Mouse (Mus musculus) C2C12 (cell line): ENCODE results near the gene Selenom. TPM values are rescaled to one million over a fixed set of nuclear protein-coding genes. Genes with fewer than 3 reads are reported as not detected.

Experiments
- H3K27me3 ChIP-seq: one replicate; pipeline ENCODE4 v1.6.1; 2011; ENCODE audit not compliant: control insufficient read depth, insufficient read depth, insufficient read length
- H3K36me3 ChIP-seq: one replicate; pipeline ENCODE4 v1.6.1; 2011; ENCODE audit not compliant: control insufficient read depth, insufficient read depth
- H3K4me3 ChIP-seq: one replicate; pipeline ENCODE4 v1.5.1; 2011; ENCODE audit warnings: mild to moderate bottlenecking, control low read depth; ENCODE audit not compliant: poor library complexity, insufficient read depth, severe bottlenecking
- H3K79me2 ChIP-seq: one replicate; pipeline ENCODE4 v1.6.1; 2011; ENCODE audit not compliant: control insufficient read depth, insufficient read depth
- H3K79me3 ChIP-seq: one replicate; pipeline ENCODE4 v1.6.1; 2011; ENCODE audit warnings: low read depth, control low read depth
- H3ac ChIP-seq: one replicate; pipeline ENCODE3; 2011; ENCODE audit warnings: low read depth; ENCODE audit not compliant: control insufficient read depth, insufficient read length
- CEBPB ChIP-seq: IDR thresholded peaks from one replicate; pipeline ENCODE4 v1.6.1; 2011; ENCODE audit warnings: low read depth, mild to moderate bottlenecking, control low read depth, moderate library complexity
- CTCF ChIP-seq: IDR thresholded peaks from one replicate; pipeline ENCODE4 v1.5.1; 2011; ENCODE audit not compliant: control insufficient read depth, insufficient read depth, insufficient read length
- FOSL1 ChIP-seq: IDR thresholded peaks from one replicate; pipeline ENCODE4 v1.8.0; 2011; ENCODE audit warnings: mild to moderate bottlenecking, low read length; ENCODE audit not compliant: poor library complexity, insufficient read depth, severe bottlenecking
- MAX ChIP-seq: IDR thresholded peaks from one replicate; pipeline ENCODE4 v1.6.1; 2011; ENCODE audit warnings: mild to moderate bottlenecking, control low read depth
- MYOD1 ChIP-seq: IDR thresholded peaks from one replicate; pipeline ENCODE4 v1.6.1; 2011; ENCODE audit warnings: low read depth; ENCODE audit not compliant: control insufficient read depth, insufficient read length
- MYOG ChIP-seq: IDR thresholded peaks from one replicate; pipeline ENCODE4 v1.6.1; 2011; ENCODE audit not compliant: control insufficient read depth, insufficient read length; ENCODE audit errors: extremely low read depth
- USF1 ChIP-seq: IDR thresholded peaks from one replicate; pipeline ENCODE4 v1.6.1; 2011; ENCODE audit warnings: low read depth, mild to moderate bottlenecking, control low read depth, moderate library complexity
- polyA plus RNA-seq: library from polyadenylated mRNA; unstranded; fragments of >200 nt; fragmentation: generic; extraction: Trizol; gene quantifications from one replicate; pipeline ENCODE4 v1.2.1, GENCODE M21; 2012; ENCODE audit warnings: missing spikeins

Selenom gene
- polyA plus RNA-seq, 1 experiment, result 77.0 TPM

- TF ChIP-seq MYOG (no peak), CEBPB (no peak), MAX (no peak), FOSL1 (no peak), CTCF (no peak), MYOD1 (no peak), USF1 (no peak)
- H3ac ChIP-seq, result no peak overlapping the region
- H3K27me3 ChIP-seq, result no peaks in the 10 kb centered on the region
- peaks cover 68% of the 10 kb centered on the region for H3K36me3 ChIP-seq
- no peaks in the 10 kb centered on the region for H3K79me3 ChIP-seq
- H3K79me2 ChIP-seq, result no peaks in the 10 kb centered on the region
- H3K4me3 ChIP-seq, result no peak overlapping the region
Measured at GRCm38 (mm10) chr11:3520919-3521318, 6.4 kb downstream of the Selenom start.

- peaks cover 74% of the 10 kb centered on the region for H3K36me3 ChIP-seq
- TF ChIP-seq CTCF, result no peak
- H3K79me3 ChIP-seq, result no peaks in the 10 kb centered on the region
Measured at GRCm38 (mm10) chr11:3521339-3522224, 7.1 kb downstream of the Selenom start.

GRCm38 (mm10) chr11:3522285-3523000 is 8.0 kb downstream of the Selenom start:
- Histone ChIP-seq H3K36me3 (peaks cover 82% of the 10 kb centered on the region), H3ac (no peak overlapping the region), H3K79me3 (no peaks in the 10 kb centered on the region), H3K27me3 (no peaks in the 10 kb centered on the region), H3K79me2 (no peaks in the 10 kb centered on the region), H3K4me3 (peak overlapping the region; percentile 6)
- TF ChIP-seq CEBPB, result no peak
- TF ChIP-seq FOSL1, result no peak
- no peak for TF ChIP-seq MYOD1
- no peak for TF ChIP-seq CTCF
- no peak for TF ChIP-seq USF1
- TF ChIP-seq MYOG, result no peak
- TF ChIP-seq MAX, result no peak

More at GRCm38 (mm10) chr11:3521339-3522224, 7.1 kb downstream of the Selenom start:
- no peaks in the 10 kb centered on the region for H3K79me2 ChIP-seq
- no peak overlapping the region for H3K4me3 ChIP-seq
- no peak overlapping the region for H3ac ChIP-seq
- H3K27me3 ChIP-seq, result no peaks in the 10 kb centered on the region

GRCm38 (mm10) chr11:3523840-3524582 is 9.5 kb downstream of the Selenom start:
- H3ac ChIP-seq, result no peak overlapping the region
- no peaks in the 10 kb centered on the region for H3K79me2 ChIP-seq
- no peaks in the 10 kb centered on the region for H3K27me3 ChIP-seq
- peaks cover 94% of the 10 kb centered on the region for H3K36me3 ChIP-seq
- no peak overlapping the region for H3K4me3 ChIP-seq
- TF ChIP-seq CTCF (no peak), MYOD1 (no peak), CEBPB (no peak)
- H3K79me3 ChIP-seq, result no peaks in the 10 kb centered on the region

- H3K79me2 ChIP-seq, result no peaks in the 10 kb centered on the region
- H3ac ChIP-seq, result no peak overlapping the region
- TF ChIP-seq CTCF (no peak), FOSL1 (no peak), CEBPB (no peak), MYOG (no peak), MYOD1 (no peak), USF1 (no peak), MAX (no peak)
- peaks cover 95% of the 10 kb centered on the region for H3K36me3 ChIP-seq
- H3K79me3 ChIP-seq, result no peaks in the 10 kb centered on the region
- no peaks in the 10 kb centered on the region for H3K27me3 ChIP-seq
- no peak overlapping the region for H3K4me3 ChIP-seq
Measured at GRCm38 (mm10) chr11:3525560-3525959, 11.1 kb downstream of the Selenom start.

- no peak overlapping the region for H3K4me3 ChIP-seq
Measured at GRCm38 (mm10) chr11:3526207-3526606, 11.7 kb downstream of the Selenom start.

More at GRCm38 (mm10) chr11:3526207-3526606, 11.7 kb downstream of the Selenom start:
- H3ac ChIP-seq, result no peak overlapping the region
- TF ChIP-seq MYOG (no peak), USF1 (no peak), CTCF (no peak), MAX (no peak), FOSL1 (no peak), CEBPB (no peak), MYOD1 (no peak)
- H3K79me2 ChIP-seq, result no peaks in the 10 kb centered on the region
- no peaks in the 10 kb centered on the region for H3K79me3 ChIP-seq
- peaks cover 96% of the 10 kb centered on the region for H3K36me3 ChIP-seq
- H3K27me3 ChIP-seq, result no peaks in the 10 kb centered on the region
